Mouse (Mus musculus): ENCODE measurements at regions not wholly inside any gene's neighbourhood (a gene's known extent, or its start where the extent isn't known, plus 50 kb on each side); places are given as distances from the start of the nearest gene placed in this dataset.

- no peak for DNase-seq
- no peak overlapping the region for H3K4me3 ChIP-seq
- H3K27ac ChIP-seq: peak overlapping the region; percentile 31; the same call in 1 of the 2 replicates
- no peak for TF ChIP-seq CTCF (IDR thresholded peaks at IDR 0.05)
- intact Hi-C loops (cut with DNase I): no loop called here
These were observed 321.4 kb upstream of the Pcdh7 start for GRCm38 (mm10) chr5:57396376-57396775.

- no peak overlapping the region for H3K4me3 ChIP-seq
- intact Hi-C loops (cut with DNase I): no loop called here
- no peak overlapping the region for H3K27ac ChIP-seq
- no peak for DNase-seq
- no peak for TF ChIP-seq CTCF (IDR thresholded peaks at IDR 0.05)
These were observed 299.6 kb upstream of the Pcdh7 start for GRCm38 (mm10) chr5:57418216-57418615.

GRCm38 (mm10) chr5:57451050-57451449 is 266.7 kb upstream of the Pcdh7 start:
- no peak for DNase-seq
- no peak overlapping the region for H3K27ac ChIP-seq
- no peak for TF ChIP-seq CTCF (IDR thresholded peaks at IDR 0.05)
- intact Hi-C loops (cut with DNase I): no loop called here
- H3K4me3 ChIP-seq: no peak overlapping the region

GRCm38 (mm10) chr5:57451504-57451903 is 266.3 kb upstream of the Pcdh7 start:
- intact Hi-C loops (cut with DNase I): no loop called here
- Histone ChIP-seq H3K4me3 (no peak overlapping the region), H3K27ac (no peak overlapping the region)
- TF ChIP-seq CTCF (IDR thresholded peaks at IDR 0.05): no peak
- no peak for DNase-seq

GRCm38 (mm10) chr5:57474978-57475377 is 242.8 kb upstream of the Pcdh7 start:
- H3K4me3 ChIP-seq: no peak overlapping the region
- no peak overlapping the region for H3K27ac ChIP-seq
- intact Hi-C loops (cut with DNase I): no loop called here
- DNase-seq: no peak
- TF ChIP-seq CTCF (IDR thresholded peaks at IDR 0.05): no peak

GRCm38 (mm10) chr5:57477860-57478259 is 239.9 kb upstream of the Pcdh7 start:
- no peak overlapping the region for H3K27ac ChIP-seq
- TF ChIP-seq CTCF (IDR thresholded peaks at IDR 0.05): no peak
- DNase-seq: no peak
- intact Hi-C loops (cut with DNase I): no loop called here
- no peak overlapping the region for H3K4me3 ChIP-seq
